Mouse (Mus musculus) CH12.LX (cell line): ENCODE data around the gene Bach2. TPM values are rescaled to one million over a fixed set of nuclear protein-coding genes. Genes with fewer than 3 reads are reported as not detected.

Experiments used
- DNase-seq: peaks from one replicate; pipeline ENCODE4 v3.0.0-alpha.2; 2013; ENCODE audit errors: extremely low read depth
- H3K27ac ChIP-seq: 2 replicates; pipeline ENCODE4 v1.5.1; 2012; ENCODE audit warnings: low read depth, mild to moderate bottlenecking, control low read depth, moderate library complexity; ENCODE audit not compliant: insufficient read depth
- H3K27me3 ChIP-seq: replicated peaks from 2 replicates; pipeline ENCODE3; 2012; ENCODE audit warnings: inconsistent platforms
- H3K36me3 ChIP-seq, 2 experiments: replicated peaks in 1 of 2; 2 replicates each; pipeline versions ENCODE3 to v1.6.1; 2012; ENCODE audit warnings: inconsistent platforms in 1 of 2, low read length in 1 of 2, mild to moderate bottlenecking in 1 of 2, mixed read lengths in 1 of 2, moderate library complexity in 1 of 2; ENCODE audit not compliant: control insufficient read depth in 1 of 2, insufficient read depth in 1 of 2
- H3K4me1 ChIP-seq, 2 experiments: 2 replicates each; pipeline ENCODE4 v1.6.1; 2012; ENCODE audit warnings: inconsistent platforms in 1 of 2, moderate library complexity in 1 of 2; ENCODE audit not compliant: insufficient read depth in 2 of 2, control insufficient read depth in 1 of 2
- H3K4me2 ChIP-seq: 2 replicates; pipeline ENCODE4 v1.6.1; 2012; ENCODE audit warnings: low read depth, mild to moderate bottlenecking, control low read depth; ENCODE audit not compliant: poor library complexity, insufficient read depth, severe bottlenecking
- H3K4me3 ChIP-seq, 3 experiments: fragments of 150-350 bp in 1 of 3; sonication (generic) in 1 of 3; replicated peaks in 1 of 3; 2 replicates each; pipeline versions ENCODE3 to v1.5.1; 2011 to 2012; ENCODE audit warnings: low read depth in 2 of 3, low read length in 2 of 3, mild to moderate bottlenecking in 2 of 3, moderate library complexity in 2 of 3, control low read depth in 1 of 3, improper control_type of control experiment in 1 of 3, inconsistent platforms in 1 of 3, mixed read lengths in 1 of 3; ENCODE audit not compliant: poor library complexity in 1 of 3
- H3K79me2 ChIP-seq: replicated peaks from 2 replicates; pipeline ENCODE4 v1.6.1; 2012; ENCODE audit warnings: mild to moderate bottlenecking, moderate library complexity; ENCODE audit not compliant: control insufficient read depth, poor library complexity, insufficient read depth, severe bottlenecking; ENCODE audit errors: extremely low read depth
- H3K9ac ChIP-seq: 2 replicates; pipeline ENCODE4 v1.6.1; 2012; ENCODE audit warnings: low read depth, mild to moderate bottlenecking, control low read depth, moderate library complexity; ENCODE audit not compliant: insufficient read depth
- H3K9me3 ChIP-seq: replicated peaks from 2 replicates; pipeline ENCODE3; 2012; ENCODE audit warnings: low read length, inconsistent platforms, mixed read lengths
- BHLHE40 ChIP-seq: IDR thresholded peaks from 2 replicates; pipeline ENCODE4 v1.6.1; 2011; ENCODE audit warnings: mild to moderate bottlenecking, low read depth, low read length, improper control_type of control experiment
- CHD1 ChIP-seq: IDR thresholded peaks from 2 replicates; pipeline ENCODE4 v1.6.1; 2012; ENCODE audit warnings: low read depth, low read length, improper control_type of control experiment, inconsistent platforms
- CTCF ChIP-seq, 2 experiments: IDR thresholded peaks in 1 of 2; conservative IDR thresholded peaks in 1 of 2; 2 replicates each; pipeline ENCODE4 v1.5.1; 2011 to 2012; ENCODE audit warnings: low read depth in 2 of 2, low read length in 2 of 2, improper control_type of control experiment in 1 of 2, inconsistent platforms in 1 of 2, mild to moderate bottlenecking in 1 of 2, moderate library complexity in 1 of 2
- ELF1 ChIP-seq: IDR thresholded peaks from 2 replicates; pipeline ENCODE4 v1.6.1; 2014; ENCODE audit warnings: low read depth, mild to moderate bottlenecking, inconsistent platforms, low read length, improper control_type of control experiment
- IRF4 ChIP-seq: IDR thresholded peaks from 2 replicates; pipeline ENCODE4 v1.6.1; 2014; ENCODE audit warnings: low read depth, mild to moderate bottlenecking, inconsistent platforms, low read length, improper control_type of control experiment
- KAT2A ChIP-seq: IDR thresholded peaks from 2 replicates; pipeline ENCODE4 v1.6.1; 2012; ENCODE audit warnings: low read length, improper control_type of control experiment, inconsistent platforms; ENCODE audit not compliant: insufficient replicate concordance
- MAZ ChIP-seq: IDR thresholded peaks from 2 replicates; pipeline ENCODE4 v1.6.1; 2012; ENCODE audit warnings: low read depth, mild to moderate bottlenecking, inconsistent platforms, low read length, improper control_type of control experiment, moderate library complexity
- MEF2A ChIP-seq: IDR thresholded peaks from 2 replicates; pipeline ENCODE4 v1.6.1; 2014; ENCODE audit warnings: low read depth, mild to moderate bottlenecking, inconsistent platforms, low read length, improper control_type of control experiment, borderline replicate concordance
- MXI1 ChIP-seq: IDR thresholded peaks from 2 replicates; pipeline ENCODE4 v1.6.1; 2011; ENCODE audit warnings: mild to moderate bottlenecking, low read depth, low read length, improper control_type of control experiment
- MYC ChIP-seq: IDR thresholded peaks from 2 replicates; pipeline ENCODE4 v1.6.1; 2011; ENCODE audit warnings: low read depth, mild to moderate bottlenecking, improper control_type of control experiment, low read length
- NRF1 ChIP-seq: IDR thresholded peaks from 2 replicates; pipeline ENCODE4 v1.6.1; 2014; ENCODE audit warnings: low read depth, mild to moderate bottlenecking, inconsistent platforms, low read length, improper control_type of control experiment, moderate library complexity
- POLR2AphosphoS2 ChIP-seq: IDR thresholded peaks from 2 replicates; pipeline ENCODE4 v1.6.1; 2011; ENCODE audit warnings: low read depth, low read length, improper control_type of control experiment
- RAD21 ChIP-seq: IDR thresholded peaks from 2 replicates; pipeline ENCODE4 v1.6.1; 2011; ENCODE audit warnings: low read depth, mild to moderate bottlenecking, low read length, improper control_type of control experiment, moderate library complexity
- RCOR1 ChIP-seq: conservative IDR thresholded peaks from 2 replicates; pipeline ENCODE4 v1.6.1; 2012; ENCODE audit warnings: low read depth, mild to moderate bottlenecking, inconsistent platforms, low read length, improper control_type of control experiment
- SIN3A ChIP-seq: IDR thresholded peaks from 2 replicates; pipeline ENCODE4 v1.6.1; 2012; ENCODE audit warnings: low read length, improper control_type of control experiment, inconsistent platforms
- SMC3 ChIP-seq: IDR thresholded peaks from 2 replicates; pipeline ENCODE4 v1.6.1; 2011; ENCODE audit warnings: low read depth, low read length, improper control_type of control experiment
- TBP ChIP-seq: conservative IDR thresholded peaks from 2 replicates; pipeline ENCODE4 v1.6.1; 2011; ENCODE audit warnings: low read depth, low read length, improper control_type of control experiment
- TCF12 ChIP-seq: IDR thresholded peaks from 2 replicates; pipeline ENCODE4 v1.6.1; 2014; ENCODE audit warnings: low read depth, mild to moderate bottlenecking, inconsistent platforms, low read length, improper control_type of control experiment
- UBTF ChIP-seq: IDR thresholded peaks from 2 replicates; pipeline ENCODE4 v1.6.1; 2012; ENCODE audit warnings: low read depth, mild to moderate bottlenecking, inconsistent platforms, low read length, improper control_type of control experiment, moderate library complexity
- ZMIZ1 ChIP-seq: IDR thresholded peaks from 2 replicates; pipeline ENCODE4 v1.6.1; 2012; ENCODE audit warnings: low read depth, mild to moderate bottlenecking, inconsistent platforms, low read length, improper control_type of control experiment
- dilution Hi-C: fragments of 300-500 bp; cut with MboI; formaldehyde crosslinking; loops from 2 replicates; pipeline ENCODE4 v1.14.3; 2020; ENCODE audit warnings: low sequenced_read_pairs; ENCODE audit not compliant: extremely low pct_unique_long_range_greater_than_20kb, extremely low pct_ligation_motif_present
- in situ Hi-C: fragments of 300-500 bp; cut with MboI; formaldehyde crosslinking; loops from 3 replicates; pipeline ENCODE4 v1.14.3; 2019; ENCODE audit warnings: low sequenced_read_pairs, low pct_ligation_motif_present, low pct_unique_long_range_greater_than_20kb, mixed read lengths
- polyA plus RNA-seq: library from polyadenylated mRNA; unstranded; fragments of >175 nt; gene quantifications from 2 replicates; pipeline ENCODE4 v1.2.1, GENCODE M21; 2012; ENCODE audit warnings: low read depth; ENCODE audit not compliant: insufficient read length
- total RNA-seq, 2 experiments: library from RNA; depleted of rRNA; stranded (reverse); fragments of 300-350 nt in 1 of 2; fragments of >200 nt in 1 of 2; gene quantifications; 2 replicates each; pipeline ENCODE4 v1.2.3; 2012 to 2014

Bach2 gene
- total and polyA plus RNA-seq, 3 experiments, result 0.11 TPM; not detected in 2

GRCm38 (mm10) chr4:32239749-32240131 is 1.1 kb downstream of the Bach2 start:
- in situ Hi-C loops, result loop anchor here (10.0 kb wide), 1 partner anchor 185 kb away; no protein-coding TSS in a partner anchor
- peak overlapping the region in 1 of 3 experiments; percentile 57 for H3K4me3 ChIP-seq

GRCm38 (mm10) chr4:32240457-32241030 is 1.9 kb downstream of the Bach2 start:
- no peaks in the 10 kb centered on the region for H3K79me2 ChIP-seq
- H3K9me3 ChIP-seq, result no peaks in the 10 kb centered on the region
- H3K9ac ChIP-seq, result no peak overlapping the region
- dilution Hi-C loops (no loop called here), in situ Hi-C loops (loop anchor here (10.0 kb wide), 1 partner anchor 186 kb away; no protein-coding TSS in a partner anchor)
- DNase-seq, result no peak
- H3K4me3 ChIP-seq, result no peak overlapping the region
- H3K4me1 ChIP-seq, result peaks cover 0 to 11% of the 10 kb centered on the region in 2 experiments; a peak in 2 of 4 replicates
- H3K27ac ChIP-seq, result no peak overlapping the region
- H3K27me3 ChIP-seq, result peaks cover 66% of the 10 kb centered on the region
- H3K4me2 ChIP-seq, result no peak overlapping the region
- H3K36me3 ChIP-seq, result no peaks in the 10 kb centered on the region
- TF ChIP-seq MXI1 (no peak), SIN3A (no peak), UBTF (no peak), MEF2A (no peak), TCF12 (no peak), NRF1 (no peak), ZMIZ1 (no peak), POLR2AphosphoS2 (no peak)
- TF ChIP-seq, all 38 proteins: peak for 0

More at GRCm38 (mm10) chr4:32239749-32240131, 1.1 kb downstream of the Bach2 start:
- DNase-seq, result peak; percentile 35
- dilution Hi-C loops, result no loop called here
- Histone ChIP-seq H3K36me3 (no peaks in the 10 kb centered on the region), H3K9ac (no peak overlapping the region), H3K4me2 (peak overlapping the region; percentile 90), H3K27ac (no peak overlapping the region), H3K79me2 (no peaks in the 10 kb centered on the region), H3K9me3 (no peaks in the 10 kb centered on the region), H3K27me3 (peaks cover 73% of the 10 kb centered on the region), H3K4me1 (peaks cover 0 to 11% of the 10 kb centered on the region in 2 experiments; a peak in 2 of 4 replicates)
- TF ChIP-seq MAZ, result no peak
- no peak for TF ChIP-seq MEF2A
- no peak for TF ChIP-seq BHLHE40
- peak in 1 of 2 experiments; percentile 28; a peak in 1 of 4 replicates for TF ChIP-seq CTCF (conservative IDR thresholded peaks at IDR 0.05 in 1 of 2, IDR thresholded peaks at IDR 0.05 in 1 of 2; ENCODE audit: low read depth in 2 of 2, low read length in 2 of 2)
- TF ChIP-seq RAD21, result peak; percentile 14
- no peak for TF ChIP-seq IRF4
- peak; percentile 20; the same call in 1 of the 2 replicates for TF ChIP-seq SMC3
- TF ChIP-seq KAT2A, result no peak
- no peak for TF ChIP-seq ELF1
- no peak for TF ChIP-seq TBP
- no peak for TF ChIP-seq RCOR1
- TF ChIP-seq MXI1, result no peak
- no peak for TF ChIP-seq CHD1
- no peak for TF ChIP-seq MYC
- TF ChIP-seq UBTF, result no peak
